Mouse (Mus musculus) spleen, adult 18-20 months (tissue): ENCODE data around the gene Zfp771.
A peak's percentile ranks its signal among the peaks of the same experiment; 100 is the strongest.

Experiments
- DNase-seq, 2 experiments: peaks; one replicate each; pipeline ENCODE4 v3.0.0; 2022; ENCODE audit warnings: mixed read lengths in 2 of 2

Zfp771 gene

DNA sequence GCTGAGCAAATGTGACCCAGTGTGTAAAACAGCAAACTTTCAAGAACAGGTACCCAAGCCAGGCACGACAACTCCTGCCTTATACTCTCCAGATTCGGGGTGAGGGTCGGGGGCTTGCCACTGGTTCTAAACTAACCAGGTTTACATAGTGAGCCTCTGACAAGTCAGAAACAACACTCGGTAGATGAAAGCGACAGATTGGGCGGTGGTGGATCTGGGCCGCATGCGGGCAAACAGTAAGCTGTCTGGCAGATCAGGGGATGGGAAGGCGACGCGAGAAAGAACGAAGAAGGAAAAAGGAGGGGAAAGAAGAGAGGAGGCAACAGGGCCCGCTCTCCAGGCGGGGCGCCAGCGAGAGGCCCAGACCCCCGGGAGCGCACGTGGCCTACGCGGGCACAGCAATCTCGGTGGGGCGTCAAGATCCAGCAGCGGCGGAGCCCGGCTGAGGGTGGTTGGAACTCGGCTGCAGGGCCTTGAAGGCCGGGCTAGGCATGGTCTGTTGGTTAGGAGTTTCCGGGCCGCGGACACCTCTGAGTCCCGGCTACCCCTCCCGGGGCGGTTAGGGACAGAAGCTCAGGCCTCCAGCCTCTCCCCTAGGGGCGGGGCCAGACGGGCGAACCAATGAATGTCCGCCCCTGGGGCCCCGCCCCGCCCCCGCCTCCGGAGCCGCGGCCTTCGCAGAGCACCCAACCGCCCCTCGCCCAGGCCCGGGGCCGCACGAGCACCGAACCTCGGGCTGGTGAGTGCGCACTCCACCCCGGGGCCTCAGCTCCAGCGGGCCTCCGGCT lies at the start of gene Zfp771:
TSS of gene Zfp771 (plus strand) at position 405 of the 788 bp plus-strand sequence.
- DNase-seq, result peak; percentile 92 to 96

DNA sequence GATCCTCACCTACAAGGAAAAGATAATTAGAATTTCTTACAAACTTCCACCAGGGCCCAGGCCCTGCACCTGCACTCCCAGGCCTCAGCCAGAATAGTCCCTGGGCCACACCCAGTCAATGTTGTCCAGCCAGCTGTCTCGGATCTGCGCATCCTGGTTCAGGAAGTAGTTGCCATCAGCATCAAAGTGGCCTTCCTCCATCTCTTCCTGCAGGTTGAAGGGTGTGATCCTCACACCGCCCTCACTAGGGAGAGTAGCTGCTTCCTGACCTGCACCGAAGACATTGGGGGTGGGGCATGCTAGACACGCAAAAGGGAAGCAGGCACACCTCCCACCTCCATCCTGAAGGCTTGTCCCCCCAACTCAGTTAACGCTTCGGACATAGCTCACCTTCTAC lies 49.4 kb upstream of the Zfp771 start:
- no peak for DNase-seq

DNA sequence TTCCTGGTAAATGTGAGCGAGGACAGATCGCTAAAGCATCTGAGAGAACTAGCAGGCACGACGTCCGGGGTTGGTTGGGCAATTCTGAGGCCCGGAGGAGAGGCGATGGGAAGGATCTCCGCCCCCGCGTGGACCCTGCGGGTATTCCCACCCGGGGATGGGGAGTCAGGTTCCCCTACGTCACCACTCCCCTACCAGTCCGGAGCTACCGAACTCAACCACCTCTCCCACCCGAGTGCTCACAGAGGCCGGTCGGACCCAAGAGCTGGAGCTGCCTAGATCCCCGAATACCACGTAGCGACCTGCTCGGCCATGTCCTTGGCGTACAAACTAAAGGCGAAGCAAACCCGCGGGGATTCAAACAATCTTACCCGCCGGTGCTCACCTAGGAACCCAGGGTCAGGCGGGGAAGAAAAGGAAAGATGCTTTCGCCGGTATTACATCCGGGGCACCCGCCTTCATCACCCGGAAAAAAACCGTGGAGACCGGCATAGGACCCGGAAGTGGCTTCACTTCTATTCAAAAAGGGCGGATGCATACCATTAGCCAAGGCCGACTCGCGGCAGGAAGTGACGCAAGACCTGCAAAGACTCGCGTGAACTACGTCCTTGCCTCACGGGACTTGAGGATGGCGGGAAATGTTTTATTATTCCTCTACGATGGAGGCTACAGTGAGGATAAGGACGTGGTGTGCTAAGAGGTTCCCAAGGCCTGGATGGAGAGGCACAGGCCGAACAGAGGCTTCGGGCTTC lies 48.4 kb upstream of the Zfp771 start, which contains the start of gene Cd2bp2:
TSS of gene Cd2bp2 (minus strand) at position 507 of the 752 bp plus-strand sequence.
- peak; percentile 86 to 87 for DNase-seq

DNA sequence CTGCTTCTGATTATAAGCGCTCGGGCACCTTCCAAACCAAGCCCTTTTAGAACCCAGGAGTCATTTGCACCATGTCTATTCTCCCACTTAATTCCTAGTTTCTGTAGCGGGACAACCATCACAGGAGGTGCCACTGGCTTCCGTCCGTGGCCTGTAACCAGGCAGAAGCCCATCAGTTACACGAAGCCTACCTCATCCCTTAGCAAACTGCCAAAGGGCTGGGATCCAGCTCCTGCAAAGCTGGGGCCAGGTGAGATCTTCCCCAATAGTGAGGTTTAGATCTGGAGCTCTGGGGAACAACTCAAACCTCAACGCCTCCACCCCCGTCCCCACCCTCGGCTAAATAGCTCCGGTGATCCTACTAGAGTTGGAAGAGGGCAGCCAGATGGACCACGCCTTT lies 47.6 kb upstream of the Zfp771 start:
- no peak for DNase-seq

DNA sequence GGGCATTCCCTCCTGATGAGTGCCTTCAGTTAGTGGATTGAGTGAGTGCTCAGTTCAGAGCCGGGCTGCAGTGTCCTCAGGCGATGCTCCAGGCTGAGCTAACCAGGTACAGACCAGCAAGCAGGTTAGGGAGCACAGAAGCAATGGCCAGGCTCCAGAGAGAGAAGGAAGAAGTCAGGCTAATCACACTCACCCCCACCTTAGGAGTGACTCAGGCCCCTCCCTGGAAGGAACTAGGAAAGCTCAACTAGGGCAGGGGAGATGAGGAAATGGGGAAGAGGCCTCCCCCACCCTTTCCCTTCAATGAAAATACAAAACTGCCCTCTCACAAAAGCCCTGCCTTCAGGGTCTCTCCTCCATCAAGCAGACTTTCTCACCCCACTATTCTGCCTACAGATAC lies 37.5 kb upstream of the Zfp771 start:
- DNase-seq, result no peak

DNA sequence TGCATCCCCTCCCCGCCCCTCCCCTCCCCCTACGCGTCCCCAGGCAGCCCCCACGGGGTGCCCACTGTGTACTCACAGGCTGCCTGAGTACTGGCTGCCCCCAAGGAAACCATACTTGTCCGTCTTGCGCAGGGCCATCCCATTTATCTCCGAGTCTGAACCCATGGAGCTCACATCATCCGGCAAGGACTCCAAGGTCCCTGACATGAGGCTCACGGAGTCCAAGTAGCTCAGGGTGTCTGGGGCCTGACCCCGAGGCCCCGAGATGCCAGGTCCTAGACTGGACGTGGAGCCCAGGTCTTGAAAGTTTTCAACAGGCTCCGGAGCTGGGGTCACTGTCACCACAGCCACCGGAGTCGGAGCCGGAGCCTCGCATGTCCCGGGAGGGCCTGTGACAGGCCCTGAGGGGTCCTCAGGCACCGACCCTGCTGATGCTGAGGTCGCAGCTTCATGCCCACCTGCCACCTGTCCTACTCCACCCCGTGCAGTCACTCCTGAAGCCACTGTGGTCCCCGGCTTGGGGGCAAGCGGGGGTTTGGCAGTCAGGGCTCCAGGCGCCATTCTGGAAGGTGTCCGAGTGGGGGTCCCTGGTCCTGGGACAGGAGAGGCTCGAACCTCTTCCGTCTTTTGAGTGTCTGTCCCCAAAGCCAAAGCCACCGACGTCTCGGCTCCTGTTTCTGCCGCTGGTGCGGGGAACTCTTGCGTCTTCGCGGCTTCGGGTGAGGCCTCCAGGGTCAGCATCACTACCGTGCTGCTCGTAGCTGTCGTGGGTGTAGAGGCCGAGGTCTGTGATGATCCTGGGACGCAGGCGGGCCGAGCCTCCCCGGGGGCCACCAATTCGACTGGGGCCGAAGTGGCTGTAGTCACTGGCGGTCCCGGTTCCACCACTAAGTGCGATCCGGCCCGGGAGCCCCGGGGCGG lies 36.4 kb upstream of the Zfp771 start:
- DNase-seq, result no peak

DNA sequence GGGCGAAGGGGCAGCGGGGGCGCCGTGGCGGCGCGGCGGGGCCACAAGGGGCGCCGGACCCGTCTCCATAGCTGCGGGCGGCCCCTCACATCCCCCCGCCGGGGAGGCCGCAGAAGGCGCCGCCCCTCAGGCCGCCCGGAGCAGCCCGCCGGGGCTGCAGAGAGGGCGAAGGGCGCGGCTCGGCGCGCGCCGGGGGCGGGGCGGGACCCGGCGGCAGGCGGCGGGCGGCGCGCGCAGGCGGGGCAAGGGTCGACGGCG lies 35.9 kb upstream of the Zfp771 start, which contains the start of gene Tbc1d10b:
TSS of gene Tbc1d10b (minus strand) at position 174 of the 258 bp plus-strand sequence.
- DNase-seq, result no peak

DNA sequence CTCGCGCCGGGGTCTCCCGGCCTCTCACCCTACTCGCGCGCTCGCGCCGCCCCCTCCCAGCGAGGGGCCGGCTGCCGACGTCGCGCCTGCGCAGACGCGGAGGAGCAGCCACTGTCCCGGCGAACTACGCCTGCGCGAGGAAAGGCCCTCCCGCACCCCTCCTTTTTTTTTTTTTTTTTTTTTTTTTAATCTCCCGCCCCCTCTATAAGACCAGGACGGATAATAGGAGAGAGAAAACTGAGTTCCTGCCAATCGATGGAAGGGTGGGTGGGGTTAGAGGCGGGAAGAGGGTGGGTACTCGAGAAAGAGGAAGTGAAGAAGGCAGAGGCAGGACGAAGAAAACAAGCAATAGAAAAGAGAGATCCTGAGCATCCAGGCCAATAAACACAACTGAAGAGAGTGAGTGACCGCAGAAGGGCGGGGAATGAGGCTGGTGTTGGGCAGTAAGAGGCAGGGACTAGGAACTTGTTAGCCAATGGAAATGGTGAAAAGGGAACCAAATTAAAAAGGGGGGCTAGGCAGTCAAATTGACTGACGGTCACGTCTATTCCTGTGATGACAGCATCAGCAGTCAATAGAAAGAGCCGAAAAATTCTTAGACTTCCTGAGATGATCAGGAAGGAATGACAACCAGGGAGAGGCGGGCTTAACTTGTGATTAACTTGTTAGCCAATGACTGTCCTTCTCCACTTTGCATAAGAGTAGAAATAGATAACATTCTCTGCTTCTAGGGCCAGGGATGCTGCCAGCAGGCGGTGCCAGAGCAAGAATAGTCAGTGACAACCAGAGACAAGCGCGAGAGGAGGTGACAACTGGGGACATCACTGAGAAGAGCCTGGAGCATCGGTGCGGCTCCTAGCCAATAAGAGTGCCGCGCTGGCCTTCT lies 35.3 kb upstream of the Zfp771 start, which contains the start of gene Mylpf:
TSS of gene Mylpf (plus strand) at position 338 of the 886 bp plus-strand sequence.
- DNase-seq, result peak; percentile 90 to 91

DNA sequence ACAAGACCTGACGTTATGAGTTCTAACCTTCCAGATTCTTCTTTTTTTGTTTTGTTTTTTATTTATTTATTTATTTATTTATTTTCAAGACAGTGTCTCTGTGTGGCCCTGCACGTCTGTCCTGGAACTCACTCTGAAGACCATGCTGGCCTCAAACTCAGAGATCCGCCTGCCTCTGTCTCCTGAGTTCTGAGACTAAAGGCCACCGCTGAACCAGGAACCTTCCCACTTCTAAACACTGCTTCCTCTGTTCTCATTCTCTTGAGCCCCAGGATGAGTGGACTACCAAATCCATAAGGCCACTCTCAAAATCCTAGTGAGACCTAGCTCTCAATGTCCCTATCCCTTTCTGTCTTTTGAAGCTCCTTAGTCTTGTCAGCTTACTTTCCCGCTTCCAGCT lies 34.2 kb upstream of the Zfp771 start:
- no peak for DNase-seq

DNA sequence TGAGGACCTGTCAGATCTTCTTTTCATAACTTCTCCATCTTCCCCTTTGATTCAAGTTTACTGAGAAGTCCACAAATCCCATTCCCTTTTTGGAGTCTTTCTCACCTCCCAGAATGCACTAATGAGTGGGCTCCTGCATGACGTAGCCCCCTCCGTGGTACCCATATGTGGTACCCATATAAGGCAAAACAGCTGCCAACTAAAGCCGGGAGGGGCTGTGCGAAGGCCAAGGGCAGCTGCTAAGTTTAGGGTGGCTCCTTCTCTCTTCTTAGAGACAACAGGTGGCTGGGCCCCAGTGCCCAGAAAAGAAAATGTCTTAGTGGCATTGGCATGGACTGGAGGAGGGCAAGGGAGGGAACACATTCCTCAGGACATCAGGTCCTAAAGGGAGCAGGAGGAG lies 33.8 kb upstream of the Zfp771 start:
- no peak for DNase-seq

DNA sequence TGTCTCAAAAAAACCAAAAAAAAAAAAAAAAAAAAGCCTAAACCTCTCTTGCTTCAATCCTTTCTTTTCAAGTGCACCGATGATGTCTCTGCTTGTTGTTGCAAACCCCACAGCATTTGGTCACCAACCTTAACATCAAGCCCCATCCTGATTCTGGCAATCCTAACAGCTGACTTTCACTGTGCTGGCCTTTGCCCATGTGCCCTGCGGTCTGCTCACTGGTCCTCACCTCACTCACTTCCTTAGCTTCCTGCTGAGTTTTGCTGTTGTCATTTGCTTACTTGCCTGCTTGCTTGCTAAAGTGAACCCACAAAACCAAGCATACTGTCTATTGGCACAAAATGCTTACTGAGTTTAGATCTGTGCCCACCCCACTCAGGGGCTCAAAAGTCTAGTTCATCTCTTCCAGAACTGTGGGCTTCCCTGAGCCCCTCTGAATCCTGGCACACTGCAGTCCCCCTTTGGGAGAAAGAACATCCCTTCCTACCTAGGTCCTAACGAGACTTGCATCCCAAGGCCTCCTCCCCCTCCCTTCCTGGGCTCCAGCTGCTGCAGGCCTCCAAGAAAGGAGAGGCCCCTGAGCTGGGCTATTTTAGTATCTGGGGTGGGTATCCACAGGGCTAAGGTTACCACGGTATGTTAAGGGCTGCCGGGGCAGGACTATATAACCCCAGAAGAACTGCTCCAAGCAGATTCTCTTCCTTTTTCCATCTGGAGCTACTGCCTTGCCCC lies 32.9 kb upstream of the Zfp771 start:
- DNase-seq, result no peak

DNA sequence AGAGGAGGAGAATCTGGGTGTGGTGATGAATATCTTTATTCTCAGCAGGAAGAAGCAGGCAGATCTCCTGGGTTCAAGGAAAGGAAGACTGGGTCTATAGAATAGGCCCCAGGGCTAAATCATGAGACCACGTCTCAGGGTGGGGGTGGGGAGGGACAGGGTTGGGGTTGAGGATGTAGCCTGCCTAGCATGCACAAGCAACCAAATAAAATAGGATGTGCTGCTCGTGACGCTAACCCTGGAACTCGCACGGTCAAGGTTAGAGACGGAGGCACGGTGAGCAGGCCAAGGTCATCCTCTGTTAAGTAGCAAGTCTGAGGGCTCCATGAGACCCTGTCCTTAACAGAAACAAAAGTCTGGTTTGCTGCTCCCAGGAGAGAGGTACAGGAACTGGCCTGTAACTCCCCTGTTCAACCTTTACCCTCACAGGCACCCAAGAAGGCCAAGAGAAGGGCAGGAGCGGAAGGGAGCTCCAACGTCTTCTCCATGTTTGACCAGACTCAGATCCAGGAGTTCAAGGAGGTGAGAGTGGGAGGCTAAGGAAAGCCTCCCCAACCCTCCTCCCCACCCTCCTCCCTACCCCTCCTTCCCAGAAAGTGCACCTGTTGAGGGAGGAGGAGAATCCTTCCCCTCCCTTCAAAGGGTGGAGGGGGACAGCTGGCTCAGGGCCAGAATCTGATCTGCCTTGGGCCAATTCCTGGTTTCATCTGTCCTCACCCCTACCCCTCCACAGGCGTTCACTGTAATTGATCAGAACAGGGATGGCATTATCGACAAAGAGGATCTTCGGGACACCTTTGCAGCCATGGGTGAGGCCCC lies 31.4 kb upstream of the Zfp771 start:
- DNase-seq, result no peak

DNA sequence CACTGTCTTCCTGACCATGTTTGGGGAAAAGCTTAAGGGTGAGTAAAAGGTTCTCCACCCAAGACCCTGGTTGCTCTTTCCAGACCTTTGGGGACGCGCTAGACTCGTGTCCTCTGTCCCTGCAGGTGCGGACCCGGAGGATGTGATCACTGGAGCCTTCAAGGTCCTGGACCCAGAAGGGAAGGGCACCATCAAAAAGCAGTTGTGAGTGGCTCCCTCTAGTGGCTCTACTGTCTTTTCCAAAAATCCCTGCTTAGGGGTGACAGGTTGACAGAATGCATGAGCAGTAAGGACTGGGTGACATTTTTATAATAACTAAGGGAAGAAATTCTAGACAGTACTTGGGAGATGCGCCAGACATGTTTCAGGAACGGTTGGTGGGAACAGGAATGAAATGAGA lies 30.6 kb upstream of the Zfp771 start:
- DNase-seq, result no peak

DNA sequence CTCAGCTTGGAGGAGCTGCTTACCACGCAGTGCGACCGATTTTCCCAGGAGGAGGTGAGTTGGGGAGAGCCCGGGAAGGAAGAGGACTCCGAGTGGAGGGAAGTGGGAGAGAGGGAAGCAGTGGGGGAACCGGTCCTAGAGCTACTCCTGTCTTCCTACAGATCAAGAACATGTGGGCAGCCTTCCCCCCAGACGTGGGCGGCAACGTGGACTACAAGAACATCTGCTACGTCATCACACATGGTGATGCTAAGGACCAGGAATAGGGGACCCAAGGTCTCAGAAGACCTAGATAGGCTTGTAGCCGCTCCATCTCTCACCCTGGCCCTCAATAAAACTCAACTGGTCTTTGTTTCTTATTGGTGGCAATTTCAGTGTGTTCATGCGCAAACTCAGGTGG lies 30.1 kb upstream of the Zfp771 start:
- no peak for DNase-seq

DNA sequence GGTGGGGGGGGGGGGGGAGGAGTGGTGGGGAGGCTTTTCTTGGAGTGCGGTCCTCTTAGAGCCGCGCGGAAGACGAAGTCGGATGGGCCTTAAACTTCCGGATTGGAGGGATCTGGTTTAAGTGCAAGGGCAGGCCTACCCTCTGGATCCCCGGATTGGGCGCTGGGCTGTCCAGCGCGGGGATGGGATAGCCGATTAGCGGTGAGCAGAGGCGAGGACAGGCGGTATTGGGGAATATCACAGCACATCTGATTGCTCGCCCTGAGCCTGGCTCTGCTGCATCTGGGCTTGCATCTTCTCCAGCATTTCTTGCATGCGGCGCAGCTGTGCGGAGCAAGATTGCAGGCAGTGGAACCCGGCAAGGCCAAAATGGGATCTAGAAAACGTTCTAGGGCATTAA lies 29.6 kb upstream of the Zfp771 start:
- no peak for DNase-seq

DNA sequence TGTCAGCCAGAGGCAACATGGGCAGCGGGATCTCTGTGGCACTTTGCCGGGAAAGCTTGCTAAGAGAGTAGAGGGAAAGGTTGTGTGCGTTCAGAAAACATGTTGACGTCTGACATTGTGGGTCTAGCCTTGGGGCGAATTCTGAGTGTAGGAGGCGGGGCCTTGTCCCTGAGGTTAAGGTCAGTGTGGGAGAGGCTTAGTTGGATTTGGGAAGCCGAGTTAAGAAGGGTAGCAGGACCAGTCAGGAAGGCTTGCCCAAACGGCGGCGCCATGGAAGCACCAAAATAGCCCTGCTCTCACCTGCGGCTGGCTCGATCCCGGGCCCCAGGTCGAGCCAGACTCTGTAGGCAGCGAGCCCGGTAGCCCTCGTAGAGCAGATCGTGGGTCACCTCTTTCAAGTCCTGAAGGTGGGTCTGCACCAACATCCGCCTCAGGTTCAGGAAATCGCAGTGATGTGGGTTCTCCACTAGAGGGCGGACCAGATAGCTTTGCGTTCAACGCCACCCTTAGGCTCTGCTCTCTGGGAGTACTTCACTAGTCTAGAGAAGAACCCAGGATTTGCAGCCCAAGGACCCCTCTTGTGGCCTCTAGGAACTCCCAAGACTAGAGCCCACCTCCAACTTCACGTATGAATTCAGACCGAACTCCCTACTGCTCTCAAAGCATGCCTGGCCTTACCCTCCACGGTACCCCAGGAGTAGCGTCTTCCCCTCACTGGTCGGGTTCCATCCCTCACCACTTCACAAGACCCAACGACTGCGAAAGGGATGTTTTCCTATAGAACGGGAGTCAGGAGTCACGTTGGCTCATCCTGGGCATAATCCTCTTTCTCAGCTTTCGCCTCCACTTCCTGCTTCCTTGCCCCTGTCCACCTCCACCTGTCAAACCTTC lies 28.8 kb upstream of the Zfp771 start:
- DNase-seq, result peak in 1 of 2 experiments; percentile 54

DNA sequence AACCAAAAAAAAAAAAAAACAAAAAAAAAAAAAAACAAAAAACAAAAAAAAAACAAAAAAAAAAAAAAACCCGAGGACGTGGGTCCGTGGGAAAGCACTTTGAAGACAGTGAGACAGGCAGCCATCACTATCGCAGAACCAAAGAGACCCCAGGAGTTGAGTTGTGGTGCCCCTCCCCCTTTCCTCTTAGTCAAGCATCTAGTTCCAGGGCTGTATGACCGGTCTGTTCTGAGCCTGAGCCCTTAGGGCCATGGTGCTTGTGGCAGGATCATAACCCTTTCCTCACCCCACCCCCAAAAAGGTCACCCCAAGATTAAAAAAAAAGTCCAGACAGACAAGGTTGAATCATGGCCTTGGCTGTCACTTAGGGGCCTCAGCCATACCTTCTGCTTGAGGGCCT lies 27.8 kb upstream of the Zfp771 start:
- DNase-seq, result no peak

DNA sequence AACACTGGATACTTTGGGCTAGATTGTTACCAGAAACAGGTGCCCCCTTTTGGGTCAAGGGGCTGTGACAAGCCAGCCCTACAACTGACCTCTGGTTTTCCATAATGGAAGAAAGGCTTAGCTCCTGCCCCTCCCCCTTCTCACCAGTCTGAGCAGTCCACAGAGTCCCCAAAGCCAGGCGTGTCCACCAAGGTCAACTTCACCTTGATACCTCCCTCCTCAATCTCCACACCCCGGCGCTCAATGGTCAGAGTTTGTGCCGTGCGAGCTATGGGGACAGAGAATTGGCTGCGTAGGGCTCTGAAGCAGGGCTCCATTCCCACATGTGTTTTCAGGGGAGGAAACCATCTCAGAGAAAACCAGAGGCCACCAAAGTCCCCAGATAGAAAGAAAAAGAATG lies 26.6 kb upstream of the Zfp771 start:
- DNase-seq, result no peak

DNA sequence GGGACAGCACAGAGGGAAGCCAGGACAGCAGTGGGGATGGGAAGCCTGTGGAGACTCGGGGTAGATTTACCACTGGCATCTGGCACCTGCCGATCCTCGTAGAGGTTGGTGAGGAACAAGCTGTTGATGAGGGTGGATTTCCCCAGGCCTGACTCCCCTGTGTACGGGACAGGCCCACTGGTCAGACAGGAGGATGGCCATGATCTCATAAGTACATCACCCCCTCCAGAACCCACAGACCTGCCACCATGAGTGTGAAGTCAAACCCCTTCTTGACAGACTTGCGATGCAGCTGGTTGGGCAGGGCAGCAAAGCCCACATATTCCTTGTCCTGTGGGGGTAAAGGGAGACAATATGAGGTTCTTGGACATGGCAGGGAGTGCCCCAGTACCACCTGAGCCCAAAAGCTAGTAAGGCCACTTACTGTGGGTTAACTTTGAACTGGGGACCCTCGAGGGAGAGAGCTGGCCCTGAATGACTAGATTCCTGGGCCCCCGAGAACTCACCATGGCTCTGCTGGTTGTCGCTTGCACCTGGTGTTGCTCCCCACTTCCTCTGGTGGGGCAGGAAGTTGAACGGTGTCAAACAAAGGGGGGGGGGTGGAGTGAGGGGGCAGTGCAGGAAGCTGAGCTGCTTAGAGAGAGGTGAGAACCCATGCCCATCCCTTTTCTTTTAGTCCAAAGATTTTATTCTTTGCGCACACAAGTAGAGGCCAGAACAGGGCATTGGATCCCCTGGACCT lies 26.0 kb upstream of the Zfp771 start:
- DNase-seq, result peak; percentile 55
